Mouse (Mus musculus): ENCODE results near the gene Tekt3.

GRCm38 (mm10) chr11:63020633-63021032, 40.8 kb upstream of the Tekt3 start:
- TF ChIP-seq POLR2A (IDR thresholded peaks at IDR 0.05; ENCODE audit: insufficient read length, low read depth) (no peak), CEBPB (IDR thresholded peaks at IDR 0.05; ENCODE audit: insufficient read depth, poor library complexity, severe bottlenecking) (no peak), TCF12 (IDR thresholded peaks at IDR 0.05; ENCODE audit: insufficient read depth, poor library complexity, severe bottlenecking) (no peak), SRF (IDR thresholded peaks at IDR 0.05; ENCODE audit: control insufficient read depth, insufficient read length, low read depth) (no peak), MYOD1 (IDR thresholded peaks at IDR 0.05; ENCODE audit: control insufficient read depth in 1 of 3, insufficient read length in 2 of 3, low read depth in 2 of 3) (no peak), POLR2AphosphoS2 (IDR thresholded peaks at IDR 0.05; ENCODE audit: insufficient read length, low read depth) (no peak), REST (IDR thresholded peaks at IDR 0.05; ENCODE audit: insufficient read depth, insufficient read length) (no peak), USF1 (IDR thresholded peaks at IDR 0.05; ENCODE audit: low read depth) (no peak), E2F4 (IDR thresholded peaks at IDR 0.05; ENCODE audit: insufficient read depth) (no peak), MAX (IDR thresholded peaks at IDR 0.05; ENCODE audit: low read depth) (no peak), MYOG (IDR thresholded peaks at IDR 0.05; ENCODE audit: control insufficient read depth in 1 of 3, insufficient read depth in 1 of 3, insufficient read length in 2 of 3, low read depth in 2 of 3) (no peak)
